Mouse (Mus musculus) liver, adult 2 months (tissue): Measurements from ENCODE around the gene Uchl1. TPM values are rescaled to one million over a fixed set of nuclear protein-coding genes. Genes with fewer than 3 reads are reported as not detected.

Experiments
- DNase-seq: peaks from one replicate; pipeline ENCODE4 v3.0.0-alpha.2; 2011; ENCODE audit warnings: low read depth, low spot score; ENCODE audit errors: extremely low read depth
- H3K27ac ChIP-seq: fragments of 200-500 bp; replicated peaks from 2 replicates; pipeline ENCODE4 v1.5.1; 2012; ENCODE audit warnings: low read depth, mild to moderate bottlenecking, control low read depth, inconsistent platforms, low read length; ENCODE audit not compliant: insufficient read depth
- H3K27me3 ChIP-seq: fragments of 200-500 bp; 2 replicates; pipeline ENCODE4 v1.6.1; 2012; ENCODE audit warnings: mild to moderate bottlenecking, moderate library complexity, low read length, inconsistent platforms; ENCODE audit not compliant: control insufficient read depth, insufficient read depth
- H3K36me3 ChIP-seq: fragments of 200-500 bp; 2 replicates; pipeline ENCODE4 v1.6.1; 2012; ENCODE audit warnings: low read length, inconsistent platforms; ENCODE audit not compliant: control insufficient read depth, insufficient read depth
- H3K4me1 ChIP-seq: fragments of 200-500 bp; 2 replicates; pipeline ENCODE4 v1.6.1; 2011; ENCODE audit warnings: low read length; ENCODE audit not compliant: control insufficient read depth, insufficient read depth
- H3K4me3 ChIP-seq: fragments of 200-500 bp; 2 replicates; pipeline ENCODE4 v1.5.1; 2011; ENCODE audit warnings: low read depth, mild to moderate bottlenecking, control low read depth, low read length, moderate library complexity; ENCODE audit not compliant: insufficient read depth
- H3K79me2 ChIP-seq: fragments of 200-500 bp; 2 replicates; pipeline ENCODE4 v1.6.1; 2012; ENCODE audit warnings: inconsistent platforms, mild to moderate bottlenecking, low read length, moderate library complexity; ENCODE audit not compliant: control insufficient read depth, insufficient read depth
- H3K9ac ChIP-seq: fragments of 200-500 bp; 2 replicates; pipeline ENCODE4 v1.6.1; 2012; ENCODE audit warnings: low read depth, mild to moderate bottlenecking, control low read depth, inconsistent platforms, low read length
- CTCF ChIP-seq: fragments of 200-500 bp; IDR thresholded peaks from 2 replicates; pipeline ENCODE4 v1.5.1; 2011; ENCODE audit warnings: low read depth, low read length, control low read depth
- POLR2A ChIP-seq: fragments of 200-500 bp; IDR thresholded peaks from 2 replicates; pipeline ENCODE4 v1.6.1; 2011; ENCODE audit warnings: low read length, control low read depth; ENCODE audit not compliant: insufficient read depth; ENCODE audit errors: extremely low read depth
- WGBS: fragments of 180-500 bp; shearing (Covaris S2); methylation state at CpG from one replicate; pipeline ENCODE4 v1.1.7; 2018; 5-methylcytosine and 5-hydroxymethylcytosine counted together
- polyA plus RNA-seq: library from polyadenylated mRNA; depleted of rRNA; stranded (reverse); fragments of >200 nt; gene quantifications from 2 replicates; pipeline ENCODE4 v1.2.3, GENCODE M21; 2012
- total RNA-seq: library from RNA; depleted of rRNA; stranded (reverse); fragments of >200 nt; gene quantifications from 2 replicates; pipeline ENCODE4 v1.2.3, GENCODE M21; 2014

The Uchl1 gene
- total and polyA plus RNA-seq, 2 experiments, result 0.09 TPM; not detected in 1

DNA sequence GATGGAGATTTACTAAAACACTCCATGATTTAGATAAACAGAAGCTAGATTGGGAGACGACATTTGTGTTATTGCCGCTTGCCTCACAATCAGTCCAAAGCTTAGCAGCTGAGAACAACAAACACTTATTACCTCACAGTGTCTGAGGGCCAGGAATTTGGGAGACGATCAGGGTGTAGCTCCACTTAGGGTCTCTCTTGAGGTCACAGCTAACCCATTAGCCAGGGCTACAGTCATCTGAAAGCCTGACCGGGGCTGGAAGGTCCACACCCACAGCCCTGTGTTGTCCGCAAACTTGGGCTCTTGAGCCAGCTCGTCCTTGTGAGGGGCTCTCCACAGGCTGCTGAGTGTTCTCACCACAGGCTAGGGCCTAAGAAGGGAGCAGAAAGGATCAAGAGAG, 36.9 kb downstream of the Uchl1 start:
- no peak overlapping the region for H3K9ac ChIP-seq
- DNase-seq, result no peak
- H3K27me3 ChIP-seq, result 0 out of 2 replicates have a peak, but pooled peaks cover 4% of the 10 kb centered on the region
- no peaks in the 10 kb centered on the region for H3K4me1 ChIP-seq
- no peak overlapping the region for H3K27ac ChIP-seq
- TF ChIP-seq POLR2A, result no peak
- no peak for TF ChIP-seq CTCF
- H3K79me2 ChIP-seq, result no peaks in the 10 kb centered on the region
- 54% methylated on average over 6 of the region's 6 CpGs for WGBS
- H3K36me3 ChIP-seq, result no peaks in the 10 kb centered on the region
- no peak overlapping the region for H3K4me3 ChIP-seq

DNA sequence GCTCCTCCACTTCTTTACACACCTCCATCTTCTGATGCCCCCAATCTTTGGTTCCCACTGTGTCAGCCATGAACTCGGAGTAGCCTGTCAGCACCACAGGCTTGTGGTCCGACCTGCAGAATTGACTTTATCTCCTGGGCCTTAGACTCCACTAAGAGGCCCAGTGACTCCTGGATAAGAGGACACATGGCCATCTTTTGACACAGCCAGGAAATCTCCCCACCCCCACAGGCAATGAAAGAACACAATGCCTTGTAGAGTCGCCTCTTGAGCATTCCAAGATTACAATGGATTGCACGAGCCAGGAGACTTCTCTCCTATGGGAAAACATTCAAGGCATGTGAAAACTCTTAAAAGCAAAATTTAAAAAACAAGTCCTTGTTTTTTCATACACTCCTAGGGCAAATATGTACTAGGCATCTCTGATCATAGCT, 39.6 kb downstream of the Uchl1 start:
- WGBS, result 38% methylated on average over 4 of the region's 4 CpGs
- Histone ChIP-seq H3K4me1 (no peaks in the 10 kb centered on the region), H3K36me3 (no peaks in the 10 kb centered on the region), H3K79me2 (no peaks in the 10 kb centered on the region), H3K27me3 (0 out of 2 replicates have a peak, but pooled peaks cover 4% of the 10 kb centered on the region), H3K9ac (no peak overlapping the region), H3K4me3 (no peak overlapping the region), H3K27ac (no peak overlapping the region)
- TF ChIP-seq CTCF, result no peak
- no peak for TF ChIP-seq POLR2A
- no peak for DNase-seq

DNA sequence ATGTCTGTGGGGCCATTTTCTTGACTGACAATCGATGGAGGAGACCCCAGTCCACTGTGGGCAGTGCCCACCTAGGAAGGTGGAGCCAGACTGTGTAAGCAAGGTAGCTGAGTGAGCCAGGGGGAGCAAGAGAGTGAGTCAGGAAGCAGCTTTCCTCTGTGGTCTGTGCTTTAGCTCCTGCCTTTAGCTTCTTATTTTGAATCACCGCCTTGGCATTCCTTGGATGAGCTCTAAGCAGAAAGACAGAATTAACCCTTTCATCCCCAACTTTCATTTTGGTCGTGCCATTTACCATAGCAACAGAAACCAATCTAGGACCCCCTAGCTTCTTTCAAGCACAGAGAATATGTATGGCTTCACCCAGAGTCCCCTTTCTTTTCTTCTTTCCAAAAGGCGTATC, 42.0 kb downstream of the Uchl1 start:
- no peak for TF ChIP-seq CTCF
- TF ChIP-seq POLR2A, result no peak
- no peaks in the 10 kb centered on the region for H3K36me3 ChIP-seq
- no peak overlapping the region for H3K9ac ChIP-seq
- no peak for DNase-seq
- H3K27ac ChIP-seq, result no peak overlapping the region
- 0 out of 2 replicates have a peak, but pooled peaks cover 4% of the 10 kb centered on the region for H3K27me3 ChIP-seq
- WGBS, result 66% methylated on average over 4 of the region's 4 CpGs
- H3K4me3 ChIP-seq, result no peak overlapping the region
- no peaks in the 10 kb centered on the region for H3K79me2 ChIP-seq
- H3K4me1 ChIP-seq, result no peaks in the 10 kb centered on the region

DNA sequence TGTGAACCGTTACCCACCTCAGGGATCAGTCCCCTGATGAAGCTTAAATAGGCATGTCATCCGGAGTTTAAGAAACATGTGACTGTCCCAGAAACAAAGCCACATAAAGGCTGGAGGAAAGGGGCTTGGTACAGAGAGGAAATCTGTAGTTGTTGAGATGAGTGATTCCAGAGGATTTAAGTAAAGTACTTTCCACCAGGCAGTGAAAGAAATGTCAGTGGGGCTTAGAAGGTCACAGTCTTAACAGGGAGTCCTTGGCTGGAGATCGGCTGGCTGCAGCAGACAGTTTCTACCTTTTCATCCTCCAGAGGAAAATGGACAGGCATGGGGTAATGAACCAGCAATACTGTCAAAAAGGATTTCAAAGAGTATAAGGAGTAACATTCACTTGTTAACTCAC, 42.5 kb downstream of the Uchl1 start:
- Histone ChIP-seq H3K9ac (no peak overlapping the region), H3K4me3 (no peak overlapping the region), H3K36me3 (no peaks in the 10 kb centered on the region), H3K27me3 (0 out of 2 replicates have a peak, but pooled peaks cover 4% of the 10 kb centered on the region), H3K27ac (no peak overlapping the region), H3K4me1 (no peaks in the 10 kb centered on the region), H3K79me2 (no peaks in the 10 kb centered on the region)
- TF ChIP-seq POLR2A (no peak), CTCF (no peak)
- 77% methylated on average over 3 of the region's 3 CpGs for WGBS
- DNase-seq, result no peak

DNA sequence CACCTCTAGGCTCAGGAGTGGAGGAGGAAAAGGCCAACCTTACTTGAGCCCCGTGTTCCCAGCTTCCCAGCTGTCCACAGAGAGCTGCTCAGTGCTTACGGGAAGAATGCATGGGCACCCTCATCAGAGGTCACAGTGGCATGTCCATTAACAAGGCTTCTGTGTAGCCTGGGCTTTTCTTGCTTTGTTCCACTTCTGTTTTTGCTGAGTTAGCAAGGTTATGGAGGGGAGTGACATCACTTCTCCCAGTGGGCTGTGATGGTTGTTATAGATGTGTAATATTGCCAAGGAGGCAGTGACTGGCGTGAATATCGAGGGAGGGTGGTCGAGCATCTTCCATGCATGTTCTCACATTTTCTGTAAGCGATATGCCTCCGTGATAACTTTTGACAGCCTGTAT, 43.0 kb downstream of the Uchl1 start:
- no peaks in the 10 kb centered on the region for H3K36me3 ChIP-seq
- WGBS, result 81% methylated on average over 7 of the region's 7 CpGs
- no peak overlapping the region for H3K9ac ChIP-seq
- no peaks in the 10 kb centered on the region for H3K4me1 ChIP-seq
- H3K27ac ChIP-seq, result no peak overlapping the region
- H3K4me3 ChIP-seq, result no peak overlapping the region
- no peaks in the 10 kb centered on the region for H3K79me2 ChIP-seq
- 0 out of 2 replicates have a peak, but pooled peaks cover 4% of the 10 kb centered on the region for H3K27me3 ChIP-seq
- TF ChIP-seq POLR2A (no peak), CTCF (no peak)
- DNase-seq, result no peak

DNA sequence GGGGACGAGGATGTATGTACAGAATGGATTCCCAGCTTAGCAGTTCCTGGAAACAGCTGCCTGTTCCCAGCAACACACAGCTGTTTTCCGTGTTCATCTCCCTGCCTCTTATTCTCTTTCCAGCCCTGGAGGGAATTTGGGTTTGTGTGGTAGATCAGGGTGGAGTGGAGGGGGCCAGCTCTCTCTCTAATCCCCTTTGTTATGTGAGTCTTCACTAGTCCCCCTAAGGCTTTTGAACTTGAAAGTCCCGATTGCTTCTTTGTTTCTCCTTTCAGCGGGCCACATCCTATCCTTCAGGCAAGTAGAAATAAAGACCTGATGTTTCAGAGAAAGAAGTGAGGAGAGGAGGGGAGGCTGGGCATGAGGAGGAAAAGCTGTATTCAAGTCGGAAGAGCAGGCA, 45.0 kb downstream of the Uchl1 start:
- no peaks in the 10 kb centered on the region for H3K36me3 ChIP-seq
- H3K79me2 ChIP-seq, result no peaks in the 10 kb centered on the region
- H3K9ac ChIP-seq, result no peak overlapping the region
- no peaks in the 10 kb centered on the region for H3K4me1 ChIP-seq
- WGBS, result 43% methylated on average over 5 of the region's 5 CpGs
- DNase-seq, result no peak
- no peak overlapping the region for H3K4me3 ChIP-seq
- TF ChIP-seq CTCF (no peak), POLR2A (no peak)
- H3K27me3 ChIP-seq, result 0 out of 2 replicates have a peak, but pooled peaks cover 4% of the 10 kb centered on the region
- no peak overlapping the region for H3K27ac ChIP-seq
